Mouse (Mus musculus): ENCODE results near the gene Mamdc4.

GRCm38 (mm10) chr2:25584856-25585255 is 10.2 kb upstream of the Mamdc4 start:
- TF ChIP-seq CTCF (IDR thresholded peaks at IDR 0.05; ENCODE audit: low read depth, low read length) (no peak), POLR2A (IDR thresholded peaks at IDR 0.05; ENCODE audit: extremely low read depth, insufficient read depth, low read length) (no peak)

All from liver, adult 2 months (tissue).